Mouse (Mus musculus): ENCODE measurements at regions not wholly inside any gene's neighbourhood (a gene's known extent, or its start where the extent isn't known, plus 50 kb on each side); places are given as distances from the start of the nearest gene placed in this dataset.

DNA sequence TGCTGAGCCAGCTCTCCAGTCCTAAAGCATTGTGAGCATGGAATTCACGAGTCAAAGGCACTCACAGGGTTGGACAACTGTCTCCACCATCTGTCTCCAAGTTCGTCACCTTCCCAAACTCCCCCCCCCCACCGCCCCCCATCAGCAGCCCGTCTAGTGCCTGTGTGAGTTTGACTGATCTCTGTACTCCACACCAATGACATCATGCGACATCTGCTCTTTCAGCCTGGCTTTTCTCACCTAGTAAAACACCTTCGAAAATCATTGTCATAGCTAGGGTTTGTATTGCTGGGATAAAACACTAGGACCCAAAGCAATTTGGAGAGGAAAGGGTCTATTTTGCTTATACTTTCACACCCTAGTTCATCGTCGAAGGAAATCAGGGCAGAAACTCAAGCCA is 272.1 kb upstream of the Runx1 start:
- TF ChIP-seq USF1 (IDR thresholded peaks at IDR 0.05; ENCODE audit: low read depth) (no peak), POLR2A (IDR thresholded peaks at IDR 0.05; ENCODE audit: insufficient read length, low read depth) (no peak), POLR2AphosphoS2 (IDR thresholded peaks at IDR 0.05; ENCODE audit: insufficient read length, low read depth) (no peak), MYOG (IDR thresholded peaks at IDR 0.05; ENCODE audit: control insufficient read depth in 1 of 3, insufficient read depth in 1 of 3, insufficient read length in 2 of 3, low read depth in 2 of 3) (no peak), CEBPB (IDR thresholded peaks at IDR 0.05; ENCODE audit: insufficient read depth, poor library complexity, severe bottlenecking) (no peak), E2F4 (IDR thresholded peaks at IDR 0.05; ENCODE audit: insufficient read depth) (no peak)
